Mouse (Mus musculus) erythroid progenitor cell, adult 5-6 weeks (primary cell): ENCODE measurements at regions not wholly inside any gene's neighbourhood (a gene's known extent, or its start where the extent isn't known, plus 50 kb on each side); places are given as distances from the start of the nearest gene placed in this dataset.
"Not testable (repeated sequence)": the region's sequence is repeated elsewhere in the genome, so short reads cannot be mapped to it uniquely, and the experiment has no call there.

ENCODE experiments used
- ATAC-seq: replicated peaks from 2 replicates; pipeline ENCODE4 v1.8.0; 2016; ENCODE audit warnings: moderate number of reproducible peaks, mild to moderate bottlenecking, moderate TSS enrichment, inconsistent platforms; ENCODE audit not compliant: poor library complexity, low FRiP score, severe bottlenecking

DNA sequence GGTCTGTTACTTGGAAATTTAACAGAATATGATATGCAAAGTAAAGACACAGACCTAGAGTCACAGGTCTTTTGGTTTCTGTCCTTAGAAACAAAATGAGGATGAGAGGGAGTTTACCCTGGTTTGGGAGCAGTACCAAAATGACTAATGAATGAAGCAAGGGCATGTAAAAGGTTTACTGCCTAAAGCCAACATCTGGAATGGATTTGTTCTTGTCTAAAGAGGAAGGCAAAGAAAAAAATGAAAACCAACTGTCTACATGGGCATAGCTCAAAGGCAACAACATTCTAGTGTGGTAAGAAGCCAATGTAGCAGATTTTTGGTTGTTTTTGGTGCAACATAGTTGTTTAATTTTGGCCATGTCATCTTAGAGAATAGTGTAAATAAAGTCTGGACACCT lies 203.5 kb upstream of the Diaph2 start:
- ATAC-seq: no peak

DNA sequence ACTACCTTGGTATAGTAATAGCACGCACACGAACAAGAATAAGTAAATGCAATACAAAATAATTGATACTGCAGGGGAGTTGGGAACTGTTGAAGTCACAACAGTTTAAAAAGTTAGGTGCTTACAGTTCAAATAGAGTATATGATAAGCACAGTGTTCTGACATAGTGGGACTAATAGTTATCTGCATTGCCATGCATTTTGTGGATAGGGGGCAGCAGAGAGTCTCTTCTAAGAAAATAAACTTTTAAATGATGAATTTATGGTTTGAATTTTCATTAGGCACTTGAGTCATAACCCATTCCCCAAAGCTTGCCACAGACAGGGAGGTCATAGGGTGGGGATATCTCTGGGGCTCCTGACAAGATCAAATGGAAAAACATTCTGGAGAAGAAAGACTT lies 201.9 kb upstream of the Diaph2 start:
- no peak for ATAC-seq

DNA sequence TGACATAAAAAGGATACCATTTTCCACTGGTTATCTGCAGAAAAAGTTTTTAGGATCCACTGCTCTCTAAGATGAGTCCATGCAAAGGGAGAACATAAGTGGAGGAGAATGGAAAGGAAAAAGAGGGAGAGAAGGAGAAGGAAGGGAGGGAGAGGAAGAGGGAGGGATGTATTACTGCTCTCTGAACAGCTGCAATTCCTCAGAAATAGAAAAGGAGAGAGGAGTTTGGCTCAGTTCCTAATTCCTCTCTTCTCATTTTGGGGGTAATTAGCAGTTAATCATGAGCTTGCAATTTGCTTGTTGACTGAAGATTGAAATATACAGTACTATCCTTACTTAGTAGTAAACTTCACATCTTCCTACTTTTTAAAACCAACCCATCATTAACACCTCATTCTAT lies 193.5 kb upstream of the Diaph2 start:
- no peak for ATAC-seq

DNA sequence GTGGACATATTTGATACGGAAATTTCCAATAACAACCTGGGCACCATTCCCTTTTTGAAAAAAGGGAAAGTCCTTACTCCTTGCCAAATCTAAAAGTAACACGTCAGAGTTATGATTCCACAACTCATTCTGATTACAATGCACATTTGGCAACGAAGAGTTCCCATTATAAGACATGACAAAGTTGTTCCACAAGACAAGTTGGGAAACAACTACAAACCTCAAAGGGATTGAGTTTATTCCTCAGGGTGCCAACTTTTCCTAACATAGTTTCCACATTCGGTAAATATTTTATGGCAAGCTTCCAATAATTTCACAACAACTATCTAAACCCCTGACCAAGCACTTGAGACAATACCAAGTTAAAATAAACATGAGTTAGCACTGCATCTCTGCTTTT lies 150.1 kb upstream of the Diaph2 start:
- ATAC-seq: no peak

DNA sequence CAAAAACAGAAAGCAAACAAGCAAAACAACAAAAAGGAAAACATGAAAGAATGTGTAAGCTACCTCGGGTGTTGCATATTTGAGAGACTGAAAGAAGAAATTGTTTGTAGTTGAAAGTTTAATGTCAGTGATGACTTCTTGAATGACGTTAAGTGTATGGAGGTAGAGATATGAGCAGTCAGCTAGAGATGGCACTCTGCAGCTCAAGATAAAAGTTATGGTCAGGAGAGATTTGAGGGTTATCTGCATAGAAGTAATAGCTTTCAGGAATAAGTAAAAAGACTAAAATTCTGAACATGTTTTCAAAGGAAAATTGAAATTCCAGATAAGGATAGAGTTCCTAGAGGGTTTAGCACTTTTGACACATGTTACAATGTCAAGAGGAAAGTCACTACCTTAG lies 141.7 kb upstream of the Diaph2 start:
- peak; percentile 68 for ATAC-seq

DNA sequence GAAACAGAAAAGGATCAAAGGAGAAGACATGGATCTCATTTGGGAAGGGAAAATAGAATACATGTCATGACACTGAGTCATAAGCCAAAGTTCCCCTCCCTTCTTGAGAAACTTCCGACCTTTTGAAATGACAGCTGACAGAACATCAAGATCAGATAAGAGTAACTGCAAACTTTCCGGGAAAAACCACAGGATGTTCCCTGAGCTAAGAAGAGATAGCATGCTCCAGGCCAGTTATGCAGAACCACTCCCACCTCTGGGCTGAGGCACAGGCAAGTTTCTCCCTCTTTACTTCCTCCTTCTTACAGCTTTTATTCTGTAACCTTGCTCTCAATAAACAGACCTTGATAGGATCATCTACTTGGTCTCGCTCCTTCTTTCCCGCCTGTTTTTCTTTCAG lies 138.0 kb upstream of the Diaph2 start:
- ATAC-seq: not testable (repeated sequence)

DNA sequence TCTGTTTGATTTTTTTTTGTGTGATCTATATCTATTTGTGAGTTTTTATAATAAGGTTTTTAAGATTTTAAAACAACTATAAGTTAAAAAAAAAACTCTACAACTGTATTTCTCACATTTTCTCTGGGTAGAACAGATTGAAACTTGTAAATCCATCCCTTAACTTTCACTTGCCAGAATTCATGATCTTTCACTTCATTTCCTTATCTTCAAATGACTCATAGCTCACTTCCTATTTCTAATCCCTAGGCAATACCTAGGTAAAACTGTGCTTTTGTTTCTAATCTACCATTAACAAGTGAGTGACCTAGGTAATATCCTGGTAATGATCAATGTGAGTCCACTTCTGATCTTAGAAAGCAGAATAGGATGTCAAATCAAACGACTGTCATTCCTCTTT lies 112.5 kb upstream of the Diaph2 start:
- ATAC-seq: no peak

DNA sequence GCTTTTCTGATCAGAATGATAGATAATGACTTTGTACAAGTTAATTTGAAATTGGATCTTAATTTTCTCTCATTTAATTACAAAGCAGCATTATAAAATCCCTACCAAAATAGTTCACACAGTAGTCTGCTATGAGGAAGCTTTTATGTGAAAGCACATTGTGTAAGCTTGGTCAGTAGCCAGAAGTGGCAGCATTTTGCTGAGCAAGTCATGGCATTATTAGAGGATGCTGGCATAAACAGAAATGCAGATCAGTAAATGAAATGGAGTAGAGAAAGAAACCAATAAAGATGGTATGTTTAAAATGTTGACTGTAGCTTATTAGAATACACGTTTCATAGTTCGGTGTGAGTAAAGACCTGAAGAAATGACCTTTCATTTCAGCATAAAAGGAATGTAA lies 104.4 kb upstream of the Diaph2 start:
- ATAC-seq: no peak

DNA sequence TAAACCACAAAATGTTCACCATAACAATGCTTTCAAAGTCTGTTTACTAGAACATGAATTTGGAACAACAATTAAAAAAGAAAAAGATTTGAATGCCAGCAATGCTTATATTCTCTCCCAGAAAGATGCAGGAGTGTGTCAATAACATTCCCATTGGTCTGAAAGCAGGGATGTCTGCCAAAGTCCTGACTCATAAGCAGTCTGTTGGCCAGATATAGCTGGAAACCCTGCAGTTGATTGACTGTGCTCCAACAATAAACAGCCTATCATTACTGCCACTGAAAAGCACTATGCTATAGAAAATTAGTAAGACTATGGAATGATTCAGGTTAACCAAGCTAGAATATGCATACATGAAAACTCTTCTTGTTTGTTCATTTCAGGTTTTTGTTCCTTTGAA lies 92.6 kb upstream of the Diaph2 start:
- no peak for ATAC-seq

DNA sequence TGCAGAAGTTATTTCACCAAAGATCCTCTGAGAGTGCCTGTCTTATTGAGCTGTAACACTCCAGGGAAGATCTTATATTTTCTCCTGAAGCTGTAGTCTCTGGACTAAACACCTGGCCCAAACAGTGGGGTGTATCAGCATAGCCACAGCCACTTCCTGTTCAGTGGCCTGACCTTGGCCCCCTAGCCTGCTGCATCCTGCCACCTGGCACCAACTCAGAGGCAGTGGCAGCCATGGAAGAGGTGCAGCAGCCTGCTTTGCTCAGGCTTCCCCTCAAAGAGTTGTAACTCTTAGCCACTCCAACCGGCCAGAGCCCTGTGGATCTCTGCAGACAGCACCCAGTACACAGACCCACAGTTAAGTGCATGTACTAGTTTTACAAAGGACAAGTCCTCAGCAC lies 58.9 kb upstream of the Diaph2 start:
- no peak for ATAC-seq
